Mouse (Mus musculus) neural tube, embryonic 13.5 days (tissue): Measurements from ENCODE around the gene Hoxd3. TPM values are rescaled to one million over a fixed set of nuclear protein-coding genes. Genes with fewer than 3 reads are reported as not detected.

Experiments
- ATAC-seq: fragments of 200-750 bp; cut with Nextera tagmentation; 2 replicates; pipeline ENCODE4 v1.8.0; 2017; ENCODE audit warnings: low read depth, mild to moderate bottlenecking, moderate TSS enrichment, moderate library complexity
- H3K27ac ChIP-seq: fragments of 300-500 bp; sonication (generic); replicated peaks from 2 replicates; pipeline ENCODE4 v1.5.1; 2015; ENCODE audit warnings: moderate library complexity, mild to moderate bottlenecking, inconsistent platforms
- H3K27me3 ChIP-seq: fragments of 300-500 bp; sonication (generic); 2 replicates; pipeline ENCODE4 v1.6.1; 2015; ENCODE audit warnings: mild to moderate bottlenecking, inconsistent platforms
- H3K36me3 ChIP-seq: fragments of 300-500 bp; sonication (generic); 2 replicates; pipeline ENCODE4 v1.6.1; 2015; ENCODE audit warnings: mild to moderate bottlenecking, inconsistent platforms
- H3K4me1 ChIP-seq: fragments of 300-500 bp; sonication (generic); replicated peaks from 2 replicates; pipeline ENCODE4 v1.6.1; 2015; ENCODE audit warnings: inconsistent platforms
- H3K4me2 ChIP-seq: fragments of 300-500 bp; sonication (generic); 2 replicates; pipeline ENCODE4 v1.6.1; 2015; ENCODE audit warnings: inconsistent platforms, mild to moderate bottlenecking, moderate library complexity
- H3K4me3 ChIP-seq: fragments of 300-500 bp; sonication (generic); 2 replicates; pipeline ENCODE4 v1.5.1; 2015; ENCODE audit warnings: mild to moderate bottlenecking, inconsistent platforms
- H3K9ac ChIP-seq: fragments of 300-500 bp; sonication (generic); 2 replicates; pipeline ENCODE4 v1.6.1; 2015; ENCODE audit warnings: moderate library complexity, mild to moderate bottlenecking, inconsistent platforms
- H3K9me3 ChIP-seq: fragments of 300-500 bp; sonication (generic); 2 replicates; pipeline ENCODE4 v1.6.1; 2016; ENCODE audit warnings: inconsistent platforms
- WGBS: fragments of 180-500 bp; shearing (Covaris S2); methylation state at CpG from one replicate; pipeline ENCODE4 v1.1.7; 2015; 5-methylcytosine and 5-hydroxymethylcytosine counted together
- polyA plus RNA-seq: library from polyadenylated mRNA; unstranded; fragments of >200 nt; fragmentation: Nextera tagmentation; extraction: Ambion mirVana; gene quantifications from 2 replicates; pipeline ENCODE4 v1.2.1, GENCODE M21; 2015

Hoxd3 gene
- polyA plus RNA-seq, 1 experiment from 2014 or later: 24.2 TPM

DNA sequence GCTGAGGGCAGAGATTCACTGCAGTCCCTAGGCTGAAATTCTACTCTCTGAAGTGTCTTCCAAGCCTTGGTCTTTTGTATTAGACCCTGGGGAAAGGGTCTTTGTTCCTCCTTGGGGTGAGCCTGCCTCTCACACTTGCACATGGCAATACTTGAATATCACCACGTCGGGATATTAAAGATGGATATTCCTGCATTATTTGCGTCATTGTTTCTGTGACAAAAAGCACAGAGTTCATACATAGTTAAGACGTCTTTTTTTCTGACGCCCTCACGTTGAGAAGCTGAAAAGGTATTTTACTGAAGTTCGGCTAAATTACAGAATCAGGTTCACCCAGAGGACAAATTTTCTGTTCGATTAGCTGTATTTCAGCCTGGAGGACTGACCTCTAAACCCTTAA is 18.6 kb downstream of the Hoxd3 start:
- no peaks in the 10 kb centered on the region for H3K27me3 ChIP-seq
- H3K4me1 ChIP-seq: peaks cover 98% of the 10 kb centered on the region
- peak overlapping the region; percentile 86 for H3K9ac ChIP-seq
- ATAC-seq: no peak
- peak overlapping the region; percentile 38 for H3K4me3 ChIP-seq
- peak overlapping the region; percentile 99 for H3K27ac ChIP-seq
- H3K4me2 ChIP-seq: peak overlapping the region; percentile 68
- H3K9me3 ChIP-seq: no peaks in the 10 kb centered on the region
- H3K36me3 ChIP-seq: peaks cover 54% of the 10 kb centered on the region
- whole genome bisulfite sequencing: 8% methylated on average over 8 of the region's 8 CpGs

- no peaks in the 10 kb centered on the region for H3K9me3 ChIP-seq
- no peaks in the 10 kb centered on the region for H3K27me3 ChIP-seq
- no peak for ATAC-seq
- peak overlapping the region; percentile 68 for H3K4me2 ChIP-seq
- peak overlapping the region; percentile 38 for H3K4me3 ChIP-seq
- H3K27ac ChIP-seq: peak overlapping the region; percentile 99
- H3K36me3 ChIP-seq: peaks cover 55% of the 10 kb centered on the region
- H3K9ac ChIP-seq: peak overlapping the region; percentile 86
- H3K4me1 ChIP-seq: peaks cover 98% of the 10 kb centered on the region
Observed at GRCm38 (mm10) chr2:74731055-74731454, 19.3 kb downstream of the Hoxd3 start.

GRCm38 (mm10) chr2:74731799-74732512 is 20.2 kb downstream of the Hoxd3 start:
- H3K27ac ChIP-seq: peak overlapping the region; percentile 99
- WGBS: 6% methylated on average over 9 of the region's 9 CpGs
- H3K27me3 ChIP-seq: no peaks in the 10 kb centered on the region
- ATAC-seq: no peak
- peaks cover 47% of the 10 kb centered on the region for H3K36me3 ChIP-seq
- peak overlapping the region; percentile 38 for H3K4me3 ChIP-seq
- H3K9ac ChIP-seq: peak overlapping the region; percentile 86
- H3K4me1 ChIP-seq: peaks cover 98% of the 10 kb centered on the region
- H3K4me2 ChIP-seq: peak overlapping the region; percentile 68
- H3K9me3 ChIP-seq: no peaks in the 10 kb centered on the region

DNA sequence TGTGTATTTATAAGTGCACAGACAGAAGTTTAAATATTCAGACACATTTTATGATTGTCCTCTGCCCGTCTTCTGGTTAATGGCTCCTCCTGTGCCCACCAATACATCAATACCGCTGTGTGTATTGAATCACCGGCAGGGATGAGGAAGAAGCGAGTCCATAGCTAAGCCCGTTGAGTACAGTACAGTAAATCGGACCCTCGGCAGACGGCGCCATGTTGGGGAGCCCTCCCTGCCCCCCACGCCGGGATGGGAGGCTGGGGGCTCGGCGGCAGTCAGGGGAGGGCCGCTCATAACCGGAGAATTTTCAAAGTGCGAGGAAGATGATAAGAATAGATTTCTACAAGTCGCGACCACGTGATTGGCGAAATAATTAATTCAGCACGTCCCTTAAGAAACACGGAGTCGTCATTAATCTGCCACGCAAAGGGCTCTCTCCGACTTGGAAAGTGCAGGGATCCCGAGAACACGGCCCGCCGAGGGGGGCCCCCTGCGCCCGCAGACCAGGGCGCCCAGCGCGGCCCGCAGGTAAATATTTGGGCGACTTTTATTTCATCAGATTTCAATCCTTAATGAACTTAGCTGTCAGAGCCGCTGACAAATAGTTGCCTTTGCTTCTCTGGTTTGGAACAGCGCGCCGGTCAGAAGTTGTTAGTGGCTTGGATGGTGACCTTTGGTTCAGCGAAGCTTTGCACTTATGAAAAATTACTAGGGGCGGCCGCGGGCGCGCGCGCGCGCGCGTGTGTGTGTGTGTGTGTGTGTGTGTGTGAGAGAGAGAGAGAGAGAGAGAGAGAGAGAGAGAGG is 21.0 kb downstream of the Hoxd3 start:
- Histone ChIP-seq H3K27me3 (no peaks in the 10 kb centered on the region), H3K27ac (peak overlapping the region; percentile 99), H3K9me3 (no peaks in the 10 kb centered on the region), H3K4me1 (peaks cover 98% of the 10 kb centered on the region), H3K4me3 (peak overlapping the region; percentile 38), H3K9ac (peak overlapping the region; percentile 86), H3K4me2 (peak overlapping the region; percentile 68), H3K36me3 (peaks cover 40% of the 10 kb centered on the region)
- under 1% methylated on average over 52 of the region's 52 CpGs for WGBS
- ATAC-seq: no peak

DNA sequence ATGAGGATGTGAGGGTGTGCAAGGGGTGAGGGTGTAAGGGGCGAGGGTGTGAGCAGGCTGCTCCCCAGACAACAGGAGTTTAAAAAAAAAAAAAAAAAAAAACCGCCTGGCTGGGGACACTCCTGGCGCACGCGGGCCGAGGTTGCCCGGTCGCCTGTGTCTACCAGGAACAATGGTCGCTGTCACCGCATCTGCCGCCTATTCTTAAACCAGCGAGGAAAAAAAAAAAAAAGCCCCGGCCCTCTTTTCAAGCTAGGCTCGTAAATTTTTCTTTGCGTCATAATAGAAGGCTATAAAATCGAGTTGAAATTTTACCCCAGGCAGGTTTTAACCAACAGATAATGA is 21.6 kb downstream of the Hoxd3 start:
- Histone ChIP-seq H3K27me3 (no peaks in the 10 kb centered on the region), H3K4me3 (peak overlapping the region; percentile 38), H3K4me2 (peak overlapping the region; percentile 68), H3K9ac (peak overlapping the region; percentile 86), H3K27ac (peak overlapping the region; percentile 99), H3K9me3 (no peaks in the 10 kb centered on the region), H3K36me3 (peaks cover 34% of the 10 kb centered on the region), H3K4me1 (peaks cover 98% of the 10 kb centered on the region)
- 1% methylated on average over 16 of the region's 16 CpGs for WGBS
- 0 out of 2 replicates have a peak, but pooled peaks have one; percentile 9 for ATAC-seq

- Histone ChIP-seq H3K27ac (peak overlapping the region; percentile 99), H3K36me3 (peaks cover 29% of the 10 kb centered on the region), H3K9ac (peak overlapping the region; percentile 86), H3K4me1 (peaks cover 98% of the 10 kb centered on the region), H3K9me3 (no peaks in the 10 kb centered on the region), H3K27me3 (no peaks in the 10 kb centered on the region), H3K4me2 (peak overlapping the region; percentile 68), H3K4me3 (peak overlapping the region; percentile 38)
- WGBS: 3% methylated on average over 6 of the region's 6 CpGs
- ATAC-seq: no peak
Observed at GRCm38 (mm10) chr2:74733765-74734164, 22.0 kb downstream of the Hoxd3 start.

GRCm38 (mm10) chr2:74734451-74734850 is 22.7 kb downstream of the Hoxd3 start:
- ATAC-seq: peak; percentile 73
- peaks cover 98% of the 10 kb centered on the region for H3K4me1 ChIP-seq
- H3K27me3 ChIP-seq: no peaks in the 10 kb centered on the region
- peak overlapping the region; percentile 99 for H3K27ac ChIP-seq
- 2% methylated on average over 13 of the region's 13 CpGs for WGBS
- H3K9me3 ChIP-seq: no peaks in the 10 kb centered on the region
- H3K9ac ChIP-seq: peak overlapping the region; percentile 86
- peak overlapping the region; percentile 68 for H3K4me2 ChIP-seq
- peak overlapping the region; percentile 38 for H3K4me3 ChIP-seq
- peaks cover 24% of the 10 kb centered on the region for H3K36me3 ChIP-seq

DNA sequence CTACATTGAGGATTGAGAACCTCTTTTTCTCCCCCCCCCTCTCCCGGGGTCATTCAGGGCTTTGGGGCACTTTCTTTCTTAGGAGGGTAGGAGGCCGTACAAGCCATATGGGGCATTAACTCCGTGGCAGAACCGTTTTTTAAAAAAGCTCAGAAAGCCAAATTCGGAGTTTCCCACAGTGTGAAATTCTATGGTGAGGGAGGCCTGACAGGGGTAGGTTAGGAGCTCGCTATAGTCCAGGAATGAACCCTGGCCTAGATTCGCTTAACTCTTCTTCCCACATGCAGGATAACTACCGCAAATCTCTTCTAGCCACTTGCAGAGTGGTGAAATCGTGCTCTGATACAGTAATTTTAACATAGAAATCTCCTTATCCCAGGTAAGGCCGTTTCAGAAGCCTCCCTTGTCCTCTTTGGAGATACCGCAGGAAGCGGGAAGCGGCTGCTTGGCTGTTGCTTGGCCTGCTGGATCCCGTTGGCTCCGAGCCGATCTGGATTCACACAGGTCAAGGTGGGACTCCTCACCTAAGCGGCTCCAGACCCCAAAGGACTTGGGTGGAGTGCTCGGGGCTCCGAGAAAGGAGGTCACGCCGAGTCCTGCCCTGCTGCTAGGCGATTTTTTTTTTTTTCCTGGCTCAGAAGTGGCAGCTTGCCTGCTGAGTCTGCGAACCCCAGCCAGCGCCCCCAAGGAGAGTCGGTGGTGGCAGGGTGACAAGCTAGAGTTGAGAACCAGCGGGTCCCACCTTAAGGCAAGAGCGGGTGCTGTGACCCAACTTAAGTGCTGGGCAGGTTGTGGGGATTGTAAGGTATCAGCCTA is 23.5 kb downstream of the Hoxd3 start:
- Histone ChIP-seq H3K36me3 (peaks cover 20% of the 10 kb centered on the region), H3K9me3 (no peaks in the 10 kb centered on the region), H3K4me1 (peaks cover 100% of the 10 kb centered on the region), H3K27ac (peak overlapping the region; percentile 99), H3K9ac (peak overlapping the region; percentile 86), H3K4me2 (peak overlapping the region; percentile 68), H3K27me3 (no peaks in the 10 kb centered on the region), H3K4me3 (peak overlapping the region; percentile 38)
- ATAC-seq: no peak
- WGBS: 4% methylated on average over 27 of the region's 27 CpGs

- Histone ChIP-seq H3K9me3 (no peaks in the 10 kb centered on the region), H3K4me3 (peak overlapping the region; percentile 38), H3K36me3 (peaks cover 11% of the 10 kb centered on the region), H3K4me1 (peaks cover 100% of the 10 kb centered on the region), H3K27ac (peak overlapping the region; percentile 99), H3K27me3 (no peaks in the 10 kb centered on the region), H3K9ac (peak overlapping the region; percentile 86), H3K4me2 (peak overlapping the region; percentile 68)
- under 1% methylated on average over 42 of the region's 42 CpGs for WGBS
- no peak for ATAC-seq
Observed at GRCm38 (mm10) chr2:74735851-74736687, 24.3 kb downstream of the Hoxd3 start.

- H3K4me2 ChIP-seq: peak overlapping the region; percentile 68
Observed at GRCm38 (mm10) chr2:74736688-74737577, 25.2 kb downstream of the Hoxd3 start.

More at GRCm38 (mm10) chr2:74736688-74737577, 25.2 kb downstream of the Hoxd3 start:
- no peak for ATAC-seq
- 4% methylated on average over 15 of the region's 15 CpGs for WGBS
- H3K4me1 ChIP-seq: peaks cover 99% of the 10 kb centered on the region
- H3K27me3 ChIP-seq: no peaks in the 10 kb centered on the region
- peak overlapping the region; percentile 99 for H3K27ac ChIP-seq
- H3K9me3 ChIP-seq: no peaks in the 10 kb centered on the region
- peak overlapping the region; percentile 38 for H3K4me3 ChIP-seq
- H3K36me3 ChIP-seq: peaks cover 7% of the 10 kb centered on the region
- H3K9ac ChIP-seq: peak overlapping the region; percentile 86
